Mouse (Mus musculus): Measurements from ENCODE around the gene Wdr48.

- TF ChIP-seq CTCF (IDR thresholded peaks at IDR 0.05; ENCODE audit: extremely low read depth, insufficient read depth, insufficient read length, insufficient replicate concordance): no peak
- no peak for TF ChIP-seq POLR2A (IDR thresholded peaks at IDR 0.05; ENCODE audit: low read depth, low read length)
Observed at GRCm38 (mm10) chr9:119941407-119941806, 46.7 kb downstream of the Wdr48 start.
